ENCODE assay signal across 28 mouse cellular contexts in genomic region chr12:96235510-96235909, GRCm38 (mm10).
"Had no signal": no experiment of that assay in that cellular context is flagged by ENCODE, and none has a peak within 500 bp of the region (broad histone marks: within the 10 kb centered on the region; RNA-seq: fewer than 3 reads in every experiment).

No protein-coding gene starts in this region.

- H3K9ac ChIP-seq: embryonic facial prominence, embryonic 12.5 days; embryonic facial prominence, embryonic 13.5 days; embryonic facial prominence, embryonic 15.5 days; forebrain, embryonic 12.5 days; forebrain, embryonic 13.5 days; forebrain, embryonic 15.5 days; forebrain, postnatal 0 days had no signal

- H3K4me1 ChIP-seq: embryonic facial prominence, embryonic 10.5 days; embryonic facial prominence, embryonic 12.5 days; embryonic facial prominence, embryonic 13.5 days; embryonic facial prominence, embryonic 15.5 days; forebrain, embryonic 10.5 days; forebrain, embryonic 12.5 days; forebrain, embryonic 13.5 days; forebrain, embryonic 15.5 days had no signal

- H3K4me3 ChIP-seq: embryonic facial prominence, embryonic 10.5 days; embryonic facial prominence, embryonic 12.5 days; embryonic facial prominence, embryonic 13.5 days; embryonic facial prominence, embryonic 15.5 days; erythroblast, embryonic 14.5 days; forebrain, embryonic 10.5 days; forebrain, embryonic 12.5 days; forebrain, embryonic 13.5 days; forebrain, embryonic 15.5 days; gastrocnemius, adult 2 months; heart, adult 2 months had no signal

- ATAC-seq: forebrain, embryonic 13.5 days; forebrain, embryonic 14.5 days; forebrain, embryonic 15.5 days; forebrain, embryonic 16.5 days; forebrain, postnatal 0 days had no signal

- H3K27ac ChIP-seq: embryonic facial prominence, embryonic 10.5 days; embryonic facial prominence, embryonic 12.5 days; embryonic facial prominence, embryonic 13.5 days; embryonic facial prominence, embryonic 15.5 days; forebrain, embryonic 10.5 days; forebrain, embryonic 12.5 days; forebrain, embryonic 13.5 days; forebrain, embryonic 15.5 days; gastrocnemius, adult 2 months; heart, adult 2 months had no signal

- H3K9me3 ChIP-seq: embryonic facial prominence, embryonic 10.5 days; embryonic facial prominence, embryonic 12.5 days; embryonic facial prominence, embryonic 13.5 days; embryonic facial prominence, embryonic 15.5 days; forebrain, embryonic 10.5 days; forebrain, embryonic 12.5 days; forebrain, embryonic 13.5 days; forebrain, embryonic 15.5 days had no signal

- H3K27me3 ChIP-seq: embryonic facial prominence, embryonic 12.5 days; embryonic facial prominence, embryonic 13.5 days; embryonic facial prominence, embryonic 15.5 days; forebrain, embryonic 12.5 days; forebrain, embryonic 13.5 days; forebrain, embryonic 15.5 days had no signal

- H3K4me2 ChIP-seq: embryonic facial prominence, embryonic 12.5 days; embryonic facial prominence, embryonic 13.5 days; embryonic facial prominence, embryonic 15.5 days; forebrain, embryonic 12.5 days; forebrain, embryonic 13.5 days; forebrain, embryonic 15.5 days had no signal

- DNase-seq: cerebellum, adult 8-10 months; cerebellum, adult 9-10 months; cerebellum, adult 9-11 months; cerebellum, postnatal 10 days; cerebellum, postnatal 14 days; cerebellum, postnatal 25 days; cerebellum, postnatal 36 days; embryo, embryonic 11 days; forebrain, postnatal 0 days; gastrocnemius, adult 2 months; gastrocnemius, postnatal 10 days; gastrocnemius, postnatal 14 days; gastrocnemius, postnatal 25 days; gastrocnemius, postnatal 36 days; heart, adult 11 months; heart, adult 18-20 months; heart, adult 2 months had no signal

- H3K36me3 ChIP-seq: embryonic facial prominence, embryonic 10.5 days; embryonic facial prominence, embryonic 12.5 days; embryonic facial prominence, embryonic 13.5 days; embryonic facial prominence, embryonic 15.5 days; forebrain, embryonic 10.5 days; forebrain, embryonic 12.5 days; forebrain, embryonic 15.5 days had no signal
